Mouse (Mus musculus): Measurements from ENCODE around the gene Trappc12.

DNA sequence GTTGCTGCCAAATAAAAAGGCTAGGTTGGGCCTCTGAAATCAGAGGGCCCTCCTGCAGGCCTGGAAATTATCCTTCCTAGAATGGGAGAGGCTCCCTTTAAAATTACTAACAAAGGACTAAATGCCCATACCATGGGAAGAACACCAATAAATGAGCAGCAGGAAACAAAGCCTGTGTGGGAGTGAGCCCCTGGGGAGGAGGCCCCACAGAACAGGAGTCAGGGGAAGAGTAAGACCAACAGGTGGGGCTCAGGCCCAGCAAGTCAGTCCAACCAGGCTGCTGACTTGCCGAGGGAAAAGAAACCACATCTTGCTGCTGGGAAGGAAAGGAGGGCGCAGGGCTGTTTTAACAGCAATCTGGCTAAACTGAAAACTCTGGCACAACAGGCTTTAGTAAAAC is 33.2 kb downstream of the Trappc12 start:
- TF ChIP-seq POLR2A (IDR thresholded peaks at IDR 0.05; ENCODE audit: extremely low read depth, insufficient read depth, low read length) = no peak
- TF ChIP-seq CTCF (IDR thresholded peaks at IDR 0.05; ENCODE audit: extremely low read depth, insufficient read depth, low read length) = no peak

All from cortical plate, adult 2 months (tissue).